Mouse (Mus musculus) thymus, adult 2 months (tissue): ENCODE measurements at regions not wholly inside any gene's neighbourhood (a gene's known extent, or its start where the extent isn't known, plus 50 kb on each side); places are given as distances from the start of the nearest gene placed in this dataset.

ENCODE experiments used
- CTCF ChIP-seq: fragments of 200-500 bp; IDR thresholded peaks from 2 replicates; pipeline ENCODE4 v1.5.1; 2012; ENCODE audit warnings: mild to moderate bottlenecking, control low read depth, low read length, moderate library complexity, borderline replicate concordance; ENCODE audit not compliant: control insufficient read depth, poor library complexity, insufficient read depth; ENCODE audit errors: extremely low read depth
- POLR2A ChIP-seq: fragments of 200-500 bp; IDR thresholded peaks from 2 replicates; pipeline ENCODE4 v1.6.1; 2012; ENCODE audit warnings: mild to moderate bottlenecking, low read length, control low read depth, moderate library complexity; ENCODE audit not compliant: control insufficient read depth, poor library complexity, insufficient read depth; ENCODE audit errors: extremely low read depth

DNA sequence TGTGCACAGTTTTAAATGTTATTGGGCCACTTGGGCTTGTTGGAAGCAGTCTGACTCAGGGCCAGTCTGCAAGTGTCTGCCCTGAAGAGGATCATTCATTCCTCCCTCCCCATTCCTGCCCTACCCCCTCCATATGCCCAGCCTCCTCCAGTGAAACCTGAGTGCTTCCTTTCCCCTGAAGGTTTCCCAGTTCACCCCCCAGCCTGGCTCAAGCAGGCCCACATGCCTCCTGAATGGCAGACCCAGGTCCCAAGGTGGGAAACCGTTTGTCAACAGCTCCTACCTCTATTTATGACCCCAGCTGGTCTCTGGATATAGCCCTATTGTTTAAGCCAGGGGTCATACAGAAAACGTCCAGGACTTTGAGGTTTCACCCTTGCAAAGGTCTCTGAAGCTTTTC lies 89.7 kb upstream of the Foxc1 start:
- TF ChIP-seq POLR2A, result no peak
- no peak for TF ChIP-seq CTCF
